In genomic region chr14:31664100-31664902, GRCm38 (mm10) we compare ENCODE assay signal across 8 mouse cellular contexts. TPM values are rescaled to one million over a fixed set of nuclear protein-coding genes. Genes with fewer than 3 reads are reported as not detected.
DNase-seq lines count a peak whose midpoint lies in the region; ATAC-seq and TF ChIP-seq lines count a peak whose summit lies in the region.

No protein-coding gene starts in this region.

- no peak overlapping the region for H3K4me3 ChIP-seq in heart, embryonic 15.5 days
- H3K4me3 ChIP-seq in G1E (ENCODE audit: low read depth, low read length): no peak overlapping the region; the same call in 1 of the 2 replicates
- H3K4me3 ChIP-seq in forebrain, embryonic 14.5 days (ENCODE audit: low read depth, low read length): no peak overlapping the region
- H3K4me3 ChIP-seq in liver, embryonic 14.5 days (ENCODE audit: insufficient read depth in 1 of 2, low read depth in 2 of 2, low read length in 2 of 2): no peak overlapping the region

- intact Hi-C loops in heart, postnatal 36 days (cut with DNase I): no loop called here
- intact Hi-C loops in left cerebral cortex, postnatal 14 days (cut with DNase I): no loop called here

- no peak for DNase-seq in heart, postnatal 36 days
- DNase-seq in G1E (ENCODE audit: low spot score): peak; percentile 44
- peak; percentile 63 for DNase-seq in forebrain, embryonic 14.5 days (ENCODE audit: low spot score)
- no peak for DNase-seq in liver, embryonic 14.5 days (ENCODE audit: low read depth in 3 of 3, low spot score in 3 of 3)
- DNase-seq in adrenal gland, adult 18-20 months (ENCODE audit: low spot score in 2 of 2): no peak
- no peak for DNase-seq in left cerebral cortex, postnatal 14 days (ENCODE audit: low spot score in 2 of 2)
- no peak for DNase-seq in cerebellum, adult 11-12 months

- peaks cover 12% of the 10 kb centered on the region; the same call in 1 of the 2 replicates for H3K36me3 ChIP-seq in heart, embryonic 15.5 days
- H3K36me3 ChIP-seq in G1E (replicated peaks): peaks cover 58% of the 10 kb centered on the region
- H3K36me3 ChIP-seq in forebrain, embryonic 14.5 days (ENCODE audit: control insufficient read depth, insufficient read depth, low read length): 0 out of 2 replicates have a peak, but pooled peaks cover 7% of the 10 kb centered on the region
- no peaks in the 10 kb centered on the region for H3K36me3 ChIP-seq in liver, embryonic 14.5 days (replicated peaks; ENCODE audit: control insufficient read depth, insufficient read depth, low read depth)

- no peak for TF ChIP-seq EP300 in liver, embryonic 14.5 days (IDR thresholded peaks at IDR 0.05; ENCODE audit: low read depth)

- no peak for TF ChIP-seq CTCF in G1E (IDR thresholded peaks at IDR 0.05; ENCODE audit: low read depth, low read length)
- no peak for TF ChIP-seq CTCF in liver, embryonic 14.5 days (IDR thresholded peaks at IDR 0.05; ENCODE audit: low read depth)

- no peak overlapping the region for H3K4me2 ChIP-seq in heart, embryonic 15.5 days
- H3K4me2 ChIP-seq in forebrain, embryonic 14.5 days (ENCODE audit: low read length): no peak overlapping the region
- no peak overlapping the region for H3K4me2 ChIP-seq in liver, embryonic 14.5 days (ENCODE audit: low read depth)

- H3K9ac ChIP-seq in heart, embryonic 15.5 days: no peak overlapping the region
- H3K9ac ChIP-seq in forebrain, embryonic 14.5 days (ENCODE audit: low read length): no peak overlapping the region
- no peak overlapping the region for H3K9ac ChIP-seq in liver, embryonic 14.5 days (replicated peaks)

- H3K4me1 ChIP-seq in heart, embryonic 15.5 days (replicated peaks): peaks cover 67% of the 10 kb centered on the region
- peaks cover 52% of the 10 kb centered on the region for H3K4me1 ChIP-seq in G1E (ENCODE audit: insufficient read depth, low read depth, low read length)
- peaks cover 46% of the 10 kb centered on the region for H3K4me1 ChIP-seq in forebrain, embryonic 14.5 days (ENCODE audit: control insufficient read depth, insufficient read depth, low read length)
- peaks cover 0 to 39% of the 10 kb centered on the region in 2 experiments for H3K4me1 ChIP-seq in liver, embryonic 14.5 days (replicated peaks; ENCODE audit: control insufficient read depth in 2 of 2, insufficient read depth in 2 of 2, low read length in 1 of 2)

- peak overlapping the region; percentile 95 for H3K27ac ChIP-seq in heart, embryonic 15.5 days
- H3K27ac ChIP-seq in forebrain, embryonic 14.5 days (ENCODE audit: low read depth, low read length): peak overlapping the region; percentile 98
- H3K27ac ChIP-seq in liver, embryonic 14.5 days: no peak overlapping the region

- no peak for ATAC-seq in heart, embryonic 15.5 days (replicated peaks; ENCODE audit: insufficient number of reproducible peaks, insufficient read depth, low FRiP score, low read depth)
- ATAC-seq in G1E (ENCODE audit: extremely low read depth, insufficient number of reproducible peaks, low FRiP score, poor library complexity, severe bottlenecking): peak; percentile 67
- ATAC-seq in forebrain, embryonic 14.5 days: no peak
- peak; percentile 29; the same call in 1 of the 2 replicates for ATAC-seq in liver, embryonic 14.5 days (ENCODE audit: insufficient read depth)

- 43% methylated on average over 18 of the region's 18 CpGs for WGBS in heart, embryonic 15.5 days
- WGBS in forebrain, embryonic 14.5 days: 40% methylated on average over 18 of the region's 18 CpGs
- 41% methylated on average over 18 of the region's 18 CpGs for WGBS in liver, embryonic 14.5 days (ENCODE audit: insufficient replicate concordance)

- no peaks in the 10 kb centered on the region for H3K27me3 ChIP-seq in heart, embryonic 15.5 days
- H3K27me3 ChIP-seq in G1E (ENCODE audit: insufficient read depth, low read length): no peaks in the 10 kb centered on the region
- H3K27me3 ChIP-seq in forebrain, embryonic 14.5 days (replicated peaks; ENCODE audit: control insufficient read depth, insufficient read depth, low read length): no peaks in the 10 kb centered on the region
- no peaks in the 10 kb centered on the region for H3K27me3 ChIP-seq in liver, embryonic 14.5 days (ENCODE audit: control insufficient read depth, insufficient read depth, low read length)

- H3K9me3 ChIP-seq in heart, embryonic 15.5 days (replicated peaks): no peaks in the 10 kb centered on the region
- no peaks in the 10 kb centered on the region; the same call in 1 of the 2 replicates for H3K9me3 ChIP-seq in G1E (replicated peaks)
- no peaks in the 10 kb centered on the region for H3K9me3 ChIP-seq in forebrain, embryonic 14.5 days (replicated peaks; ENCODE audit: control insufficient read depth, low read length)
- H3K9me3 ChIP-seq in liver, embryonic 14.5 days (ENCODE audit: control insufficient read depth, low read length): no peaks in the 10 kb centered on the region

RNA-seq across cellular contexts. Expression of gene Hacl1, which starts 23.2 kb away (rescaled TPM):
- polyA plus RNA-seq in heart, embryonic 15.5 days (2015; fragmentation: Nextera tagmentation; extraction: Ambion mirVana): 9.7 and 11.6 TPM in 2 replicates
- 10 to 100 TPM; 12.2 to 12.7 TPM for total RNA-seq in heart, postnatal 36 days (2021)
- total RNA-seq in G1E (2014; fragmentation: Nextera tagmentation) (29.7 and 34.3 TPM in 2 replicates), G1E (2017) (41.8 and 53.3 TPM in 2 replicates)
- 1.8 and 1.9 TPM in 2 replicates for polyA plus RNA-seq in G1E (2012)
- polyA plus RNA-seq in forebrain, embryonic 14.5 days (2014; fragmentation: Nextera tagmentation; extraction: Ambion mirVana): 10.2 and 13.0 TPM in 2 replicates
- polyA plus RNA-seq in liver, embryonic 14.5 days (2012; rRNA removed): 3.5 and 7.4 TPM in 2 replicates
- 10.7 and 13.3 TPM in 2 replicates for polyA plus RNA-seq in liver, embryonic 14.5 days (2014; fragmentation: Nextera tagmentation; extraction: Ambion mirVana)
- 10 to 100 TPM; 46.3 to 46.8 TPM for total RNA-seq in adrenal gland, adult 18-20 months (2021)
- total RNA-seq in left cerebral cortex, postnatal 14 days (2021): 1 to 10 TPM; 5.0 to 6.9 TPM

RNA-seq across cellular contexts. Expression of gene Btd, which starts 23.5 kb away (rescaled TPM):
- 20.4 and 23.5 TPM in 2 replicates for polyA plus RNA-seq in heart, embryonic 15.5 days (2015; fragmentation: Nextera tagmentation; extraction: Ambion mirVana)
- total RNA-seq in heart, postnatal 36 days (2021): 10 to 100 TPM in 1 of 2 experiments, 1 to 10 TPM in 1; 9.3 to 12.3 TPM
- 11.9 and 17.1 TPM in 2 replicates for total RNA-seq in G1E (2014; fragmentation: Nextera tagmentation)
- total RNA-seq in G1E (2017): 14.5 and 14.7 TPM in 2 replicates
- polyA plus RNA-seq in G1E (2012): 2.9 and 4.2 TPM in 2 replicates
- 17.3 and 19.0 TPM in 2 replicates for polyA plus RNA-seq in forebrain, embryonic 14.5 days (2014; fragmentation: Nextera tagmentation; extraction: Ambion mirVana)
- 7.6 and 12.9 TPM in 2 replicates for polyA plus RNA-seq in liver, embryonic 14.5 days (2012; rRNA removed)
- polyA plus RNA-seq in liver, embryonic 14.5 days (2014; fragmentation: Nextera tagmentation; extraction: Ambion mirVana): 8.8 and 8.9 TPM in 2 replicates
- total RNA-seq in adrenal gland, adult 18-20 months (2021): 10 to 100 TPM; 41.3 to 57.0 TPM
- total RNA-seq in left cerebral cortex, postnatal 14 days (2021): 1 to 10 TPM; 7.9 to 8.5 TPM

RNA-seq across cellular contexts. Expression of gene Gm49387, which starts 23.6 kb away (rescaled TPM):
- 2.6 TPM in 2 replicates for polyA plus RNA-seq in heart, embryonic 15.5 days (2015; fragmentation: Nextera tagmentation; extraction: Ambion mirVana)
- total RNA-seq in heart, postnatal 36 days (2021): 1 to 10 TPM in 1 of 2 experiments, under 1 TPM in 1; 0.33 to 1.7 TPM
- not detected in 2 replicates for total RNA-seq in G1E (2014; fragmentation: Nextera tagmentation)
- total RNA-seq in G1E (2017): not detected in 2 replicates
- polyA plus RNA-seq in G1E (2012): not detected in 2 replicates
- polyA plus RNA-seq in forebrain, embryonic 14.5 days (2014; fragmentation: Nextera tagmentation; extraction: Ambion mirVana): not detected in 2 replicates
- polyA plus RNA-seq in liver, embryonic 14.5 days (2012; rRNA removed): not detected in 2 replicates
- polyA plus RNA-seq in liver, embryonic 14.5 days (2014; fragmentation: Nextera tagmentation; extraction: Ambion mirVana): 0.65 and 2.3 TPM in 2 replicates
- total RNA-seq in adrenal gland, adult 18-20 months (2021): not detected
- not detected for total RNA-seq in left cerebral cortex, postnatal 14 days (2021)

Comparison
In these comparisons a context has a peak if more than half of its experiments do, and no peak if none do; other contexts are left out.
1. ATAC-seq: peak in G1E (single experiment) and liver, embryonic 14.5 days (single experiment); none in heart, embryonic 15.5 days (single experiment) and forebrain, embryonic 14.5 days (single experiment).
2. DNase-seq: peak in G1E (single experiment) and forebrain, embryonic 14.5 days (single experiment); none in heart, postnatal 36 days (0 of 2), liver, embryonic 14.5 days (0 of 3), adrenal gland, adult 18-20 months (0 of 2), left cerebral cortex, postnatal 14 days (0 of 2) and cerebellum, adult 11-12 months (single experiment).